Mouse (Mus musculus): ENCODE measurements at regions not wholly inside any gene's neighbourhood (a gene's known extent, or its start where the extent isn't known, plus 50 kb on each side); places are given as distances from the start of the nearest gene placed in this dataset.

- no peak for ATAC-seq
- H3K9ac ChIP-seq = no peak overlapping the region
These were observed 293.4 kb upstream of the Acvr2a start for GRCm38 (mm10) chr2:48520535-48520971.

GRCm38 (mm10) chr2:48535453-48535852 lies 278.5 kb upstream of the Acvr2a start:
- Histone ChIP-seq H3K4me2 (no peak overlapping the region), H3K27ac (no peak overlapping the region), H3K9me3 (replicated peaks) (no peaks in the 10 kb centered on the region), H3K4me1 (no peaks in the 10 kb centered on the region), H3K9ac (no peak overlapping the region), H3K4me3 (no peak overlapping the region), H3K36me3 (no peaks in the 10 kb centered on the region), H3K27me3 (replicated peaks) (no peaks in the 10 kb centered on the region)
- 59% methylated on average over 2 of the region's 2 CpGs for WGBS (ENCODE audit: insufficient replicate concordance)
- no peak for ATAC-seq

More at GRCm38 (mm10) chr2:48520535-48520971, 293.4 kb upstream of the Acvr2a start:
- no peak overlapping the region for H3K27ac ChIP-seq
- no peak overlapping the region for H3K4me2 ChIP-seq
- no peaks in the 10 kb centered on the region for H3K4me1 ChIP-seq
- WGBS (ENCODE audit: insufficient replicate concordance) = 56% methylated on average over 2 of the region's 2 CpGs
- no peak overlapping the region for H3K4me3 ChIP-seq
- H3K27me3 ChIP-seq (replicated peaks) = no peaks in the 10 kb centered on the region
- no peaks in the 10 kb centered on the region for H3K9me3 ChIP-seq (replicated peaks)
- H3K36me3 ChIP-seq = no peaks in the 10 kb centered on the region

DNA sequence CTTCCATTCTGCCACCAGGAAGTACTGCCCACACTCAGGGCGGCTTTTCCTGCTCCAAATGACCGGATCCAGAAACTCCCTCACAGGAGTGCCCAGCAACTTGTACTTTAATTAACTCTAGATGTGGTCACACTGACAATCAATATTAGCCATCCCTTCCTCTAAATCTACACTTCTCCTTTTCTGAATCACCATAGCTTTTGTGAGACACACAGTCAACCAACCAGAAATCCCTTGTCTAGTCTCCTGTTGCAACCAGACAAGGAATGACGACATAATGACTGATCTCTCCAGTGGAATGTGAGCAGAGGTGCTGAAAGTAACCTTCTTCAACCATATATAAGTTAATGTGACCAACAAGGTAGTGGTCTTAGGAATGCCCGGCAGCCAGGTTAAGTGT lies 277.0 kb upstream of the Acvr2a start:
- no peaks in the 10 kb centered on the region for H3K9me3 ChIP-seq (replicated peaks)
- H3K9ac ChIP-seq = no peak overlapping the region
- no peak overlapping the region for H3K4me3 ChIP-seq
- ATAC-seq = no peak
- no peaks in the 10 kb centered on the region for H3K27me3 ChIP-seq (replicated peaks)
- no peak overlapping the region for H3K4me2 ChIP-seq
- 36% methylated on average over 4 of the region's 4 CpGs for WGBS (ENCODE audit: insufficient replicate concordance)
- H3K36me3 ChIP-seq = no peaks in the 10 kb centered on the region
- no peaks in the 10 kb centered on the region for H3K4me1 ChIP-seq
- no peak overlapping the region for H3K27ac ChIP-seq

- Histone ChIP-seq H3K4me3 (no peak overlapping the region), H3K36me3 (no peaks in the 10 kb centered on the region), H3K9me3 (replicated peaks) (no peaks in the 10 kb centered on the region), H3K27me3 (replicated peaks) (no peaks in the 10 kb centered on the region), H3K27ac (no peak overlapping the region), H3K9ac (no peak overlapping the region), H3K4me2 (no peak overlapping the region), H3K4me1 (no peaks in the 10 kb centered on the region)
- no peak for ATAC-seq
- 71% methylated on average over 13 of the region's 13 CpGs for WGBS (ENCODE audit: insufficient replicate concordance)
These were observed 275.1 kb upstream of the Acvr2a start for GRCm38 (mm10) chr2:48538668-48539341.

- no peak overlapping the region for H3K9ac ChIP-seq
- H3K4me1 ChIP-seq = no peaks in the 10 kb centered on the region
- H3K4me3 ChIP-seq = no peak overlapping the region
- no peak for ATAC-seq
- H3K36me3 ChIP-seq = no peaks in the 10 kb centered on the region
- no peaks in the 10 kb centered on the region for H3K9me3 ChIP-seq (replicated peaks)
- H3K4me2 ChIP-seq = no peak overlapping the region
- no peaks in the 10 kb centered on the region for H3K27me3 ChIP-seq (replicated peaks)
- no peak overlapping the region for H3K27ac ChIP-seq
- WGBS (ENCODE audit: insufficient replicate concordance) = 54% methylated on average over 4 of the region's 4 CpGs
These were observed 274.3 kb upstream of the Acvr2a start for GRCm38 (mm10) chr2:48539465-48540055.

GRCm38 (mm10) chr2:48544377-48544776 lies 269.5 kb upstream of the Acvr2a start:
- no peaks in the 10 kb centered on the region for H3K4me1 ChIP-seq
- no peak for ATAC-seq

DNA sequence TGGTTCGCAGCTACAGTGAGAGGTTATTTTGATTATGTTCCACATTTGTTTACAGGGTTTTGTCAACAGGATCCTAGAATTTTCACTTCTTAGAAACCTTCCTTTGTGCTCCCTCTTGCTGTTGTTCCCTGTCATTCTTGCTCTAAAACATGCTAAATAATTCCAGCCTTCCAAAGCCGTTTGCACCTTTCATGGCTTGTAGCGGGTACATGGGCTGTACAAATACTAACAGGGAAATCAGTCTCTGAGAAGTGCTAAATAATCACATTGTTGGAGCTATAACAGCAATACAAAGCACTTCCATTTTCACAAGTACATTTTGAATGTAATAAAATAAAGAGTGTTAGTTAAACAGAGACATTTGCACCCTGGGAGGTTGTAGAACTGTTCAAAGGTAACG lies 268.8 kb upstream of the Acvr2a start:
- no peaks in the 10 kb centered on the region for H3K4me1 ChIP-seq
- WGBS (ENCODE audit: insufficient replicate concordance) = 76% methylated on average over 4 of the region's 4 CpGs
- ATAC-seq = no peak
- no peaks in the 10 kb centered on the region for H3K9me3 ChIP-seq (replicated peaks)
- H3K27me3 ChIP-seq (replicated peaks) = no peaks in the 10 kb centered on the region
- H3K4me3 ChIP-seq = no peak overlapping the region
- H3K9ac ChIP-seq = no peak overlapping the region
- no peak overlapping the region for H3K4me2 ChIP-seq
- no peaks in the 10 kb centered on the region for H3K36me3 ChIP-seq
- H3K27ac ChIP-seq = no peak overlapping the region

More at GRCm38 (mm10) chr2:48544377-48544776, 269.5 kb upstream of the Acvr2a start:
- Histone ChIP-seq H3K27ac (no peak overlapping the region), H3K9ac (no peak overlapping the region), H3K4me3 (no peak overlapping the region), H3K9me3 (replicated peaks) (no peaks in the 10 kb centered on the region), H3K4me2 (no peak overlapping the region), H3K27me3 (replicated peaks) (no peaks in the 10 kb centered on the region), H3K36me3 (no peaks in the 10 kb centered on the region)
- 76% methylated on average over 4 of the region's 4 CpGs for WGBS (ENCODE audit: insufficient replicate concordance)

DNA sequence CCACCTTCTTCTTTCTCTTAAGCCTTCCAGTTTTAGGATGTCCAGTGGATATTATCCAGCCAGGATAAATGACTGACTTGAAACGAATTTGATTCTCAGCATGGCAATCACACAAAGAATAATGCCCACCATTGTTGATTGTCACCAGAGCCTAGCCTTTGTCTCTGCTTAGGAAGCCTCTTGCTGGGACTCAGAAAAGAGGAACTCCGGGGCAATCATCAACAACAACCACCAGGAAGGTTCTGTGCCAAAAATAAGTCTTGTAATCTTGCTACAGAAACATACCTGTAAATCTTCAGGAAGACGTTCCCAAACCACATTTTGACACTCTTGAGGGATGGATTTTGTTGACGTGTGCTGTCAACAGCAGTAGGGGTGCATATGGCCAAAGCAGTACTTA lies 268.2 kb upstream of the Acvr2a start:
- Histone ChIP-seq H3K9ac (no peak overlapping the region), H3K4me3 (no peak overlapping the region), H3K27ac (no peak overlapping the region), H3K9me3 (replicated peaks) (no peaks in the 10 kb centered on the region), H3K4me2 (no peak overlapping the region), H3K27me3 (replicated peaks) (no peaks in the 10 kb centered on the region), H3K36me3 (no peaks in the 10 kb centered on the region), H3K4me1 (no peaks in the 10 kb centered on the region)
- ATAC-seq = no peak
- WGBS (ENCODE audit: insufficient replicate concordance) = 47% methylated on average over 4 of the region's 4 CpGs

GRCm38 (mm10) chr2:48546194-48546593 lies 267.7 kb upstream of the Acvr2a start:
- no peak for ATAC-seq
- no peak overlapping the region for H3K4me2 ChIP-seq
- H3K4me3 ChIP-seq = no peak overlapping the region
- WGBS (ENCODE audit: insufficient replicate concordance) = 39% methylated on average over 4 of the region's 4 CpGs
- H3K4me1 ChIP-seq = no peaks in the 10 kb centered on the region
- H3K9ac ChIP-seq = no peak overlapping the region
- H3K27me3 ChIP-seq (replicated peaks) = no peaks in the 10 kb centered on the region
- H3K27ac ChIP-seq = no peak overlapping the region
- H3K9me3 ChIP-seq (replicated peaks) = no peaks in the 10 kb centered on the region
- H3K36me3 ChIP-seq = no peaks in the 10 kb centered on the region

- H3K36me3 ChIP-seq = no peaks in the 10 kb centered on the region
- no peak overlapping the region for H3K4me2 ChIP-seq
- H3K27ac ChIP-seq = no peak overlapping the region
- H3K4me1 ChIP-seq = no peaks in the 10 kb centered on the region
- H3K4me3 ChIP-seq = no peak overlapping the region
- WGBS (ENCODE audit: insufficient replicate concordance) = 46% methylated on average over 3 of the region's 3 CpGs
- no peak overlapping the region for H3K9ac ChIP-seq
- H3K27me3 ChIP-seq (replicated peaks) = no peaks in the 10 kb centered on the region
- ATAC-seq = no peak
- no peaks in the 10 kb centered on the region for H3K9me3 ChIP-seq (replicated peaks)
These were observed 257.3 kb upstream of the Acvr2a start for GRCm38 (mm10) chr2:48556600-48556999.

DNA sequence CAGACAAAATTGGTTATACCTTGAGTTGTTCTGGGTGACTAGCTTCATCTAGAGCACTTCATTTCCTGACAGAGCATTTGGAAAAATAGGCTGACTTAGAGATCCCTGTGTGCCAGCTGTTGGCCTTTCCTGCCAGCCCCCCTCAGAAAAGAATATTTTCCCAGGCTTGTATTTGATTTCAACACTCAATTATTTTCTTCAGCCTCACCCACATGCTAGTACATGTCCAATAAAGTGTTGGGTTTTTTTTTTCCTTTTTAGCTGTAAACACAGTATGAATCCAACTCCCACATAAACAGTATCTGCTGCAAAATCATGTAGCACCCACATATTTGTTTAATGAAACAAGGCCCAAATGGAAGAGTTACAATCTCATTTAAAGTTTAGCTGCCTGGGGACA lies 256.8 kb upstream of the Acvr2a start:
- no peak overlapping the region for H3K9ac ChIP-seq
- no peaks in the 10 kb centered on the region for H3K27me3 ChIP-seq (replicated peaks)
- H3K4me2 ChIP-seq = no peak overlapping the region
- no peaks in the 10 kb centered on the region for H3K9me3 ChIP-seq (replicated peaks)
- H3K27ac ChIP-seq = no peak overlapping the region
- no peaks in the 10 kb centered on the region for H3K36me3 ChIP-seq
- no peak overlapping the region for H3K4me3 ChIP-seq
- no peak for ATAC-seq
- no peaks in the 10 kb centered on the region for H3K4me1 ChIP-seq

DNA sequence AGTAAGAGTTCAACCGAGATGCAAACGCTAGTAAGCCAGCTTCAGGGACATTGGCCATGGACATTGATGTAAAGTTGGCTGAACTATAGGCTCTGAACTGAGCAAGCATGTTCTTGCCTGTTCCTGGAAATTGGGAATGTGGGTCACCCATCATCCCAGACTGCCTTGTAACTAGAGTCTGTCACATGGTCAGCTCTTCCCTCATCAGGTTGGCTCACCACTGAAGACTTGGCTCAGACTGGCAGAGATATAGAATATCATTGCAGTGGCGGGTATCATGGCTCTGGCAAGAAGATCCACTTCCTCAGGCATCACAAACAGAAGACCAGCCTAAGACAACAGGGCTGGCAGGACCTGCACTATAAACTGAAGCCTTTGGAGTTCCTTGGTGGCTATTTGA lies 255.3 kb upstream of the Acvr2a start:
- no peak overlapping the region for H3K4me3 ChIP-seq
- no peaks in the 10 kb centered on the region for H3K9me3 ChIP-seq (replicated peaks)
- no peak for ATAC-seq
- H3K4me1 ChIP-seq = no peaks in the 10 kb centered on the region
- H3K27me3 ChIP-seq (replicated peaks) = no peaks in the 10 kb centered on the region
- H3K27ac ChIP-seq = no peak overlapping the region
- no peak overlapping the region for H3K9ac ChIP-seq
- H3K4me2 ChIP-seq = no peak overlapping the region
- H3K36me3 ChIP-seq = no peaks in the 10 kb centered on the region
- WGBS (ENCODE audit: insufficient replicate concordance) = 66% methylated on average over 3 of the region's 3 CpGs

DNA sequence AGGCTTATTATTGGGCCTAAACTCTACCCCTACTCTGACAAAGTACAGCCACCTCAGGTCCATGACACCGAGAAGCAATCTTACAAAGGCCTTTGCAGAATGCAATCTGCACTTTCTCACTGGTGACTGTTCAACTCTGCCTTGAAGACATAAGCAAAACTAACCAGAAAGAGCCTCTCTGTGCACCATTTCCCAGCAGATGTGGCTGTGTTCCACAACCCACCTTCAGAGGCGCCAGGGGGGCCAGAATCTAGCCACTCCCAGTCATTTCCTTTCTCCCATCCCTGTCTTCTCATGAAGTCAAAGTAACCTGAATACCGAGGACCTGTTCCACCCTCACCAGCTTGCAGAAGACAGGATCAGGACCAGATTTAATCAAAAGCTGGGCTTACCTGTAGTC lies 250.3 kb upstream of the Acvr2a start:
- Histone ChIP-seq H3K4me1 (no peaks in the 10 kb centered on the region), H3K9ac (no peak overlapping the region), H3K36me3 (no peaks in the 10 kb centered on the region), H3K9me3 (replicated peaks) (no peaks in the 10 kb centered on the region), H3K4me2 (no peak overlapping the region), H3K27ac (no peak overlapping the region), H3K4me3 (no peak overlapping the region), H3K27me3 (replicated peaks) (no peaks in the 10 kb centered on the region)
- 49% methylated on average over 3 of the region's 3 CpGs for WGBS (ENCODE audit: insufficient replicate concordance)
- no peak for ATAC-seq

Measured in liver, embryonic 12.5 days (tissue).